Mouse (Mus musculus) bone marrow macrophage, adult 2 months (primary cell): ENCODE measurements at regions not wholly inside any gene's neighbourhood (a gene's known extent, or its start where the extent isn't known, plus 50 kb on each side); places are given as distances from the start of the nearest gene placed in this dataset.

ENCODE experiments used
- CTCF ChIP-seq: IDR thresholded peaks from 2 replicates; pipeline ENCODE4 v1.5.1; 2012; ENCODE audit warnings: low read depth, mild to moderate bottlenecking, low read length, moderate library complexity
- POLR2A ChIP-seq: IDR thresholded peaks from 2 replicates; pipeline ENCODE4 v1.6.1; 2012; ENCODE audit warnings: mild to moderate bottlenecking, low read depth, low read length, borderline replicate concordance

- no peak for TF ChIP-seq CTCF
- no peak for TF ChIP-seq POLR2A
Measured at GRCm38 (mm10) chr9:59129252-59129651, 93.0 kb upstream of the Neo1 start.
